In genomic region chr1:74425845-74426244, GRCm38 (mm10) we compare ENCODE assay signal across 23 mouse cellular contexts. TPM values are rescaled to one million over a fixed set of nuclear protein-coding genes. Genes with fewer than 3 reads are reported as not detected.
A peak's percentile ranks its signal among the peaks of the same experiment; 100 is the strongest.
DNase-seq lines count a peak whose midpoint lies in the region; ATAC-seq and TF ChIP-seq lines count a peak whose summit lies in the region.
"Had no signal": no experiment of that assay in that cellular context is flagged by ENCODE, and none has a peak within 500 bp of the region (broad histone marks: within the 10 kb centered on the region; RNA-seq: fewer than 3 reads in every experiment).

No protein-coding gene starts in this region.

- DNase-seq in forebrain, embryonic 11.5 days (ENCODE audit: low spot score): peak; percentile 11
- no peak for DNase-seq in forebrain, embryonic 14.5 days (ENCODE audit: low spot score)
- DNase-seq in heart, adult 2 months: no peak
- no peak for DNase-seq in adipocyte (ENCODE audit: low spot score)
- no peak for DNase-seq in urinary bladder, postnatal 25 days (ENCODE audit: low spot score)
- DNase-seq: adrenal gland, postnatal 14 days; cerebellum, adult 11-12 months; cerebellum, adult 9-10 months; cerebellum, postnatal 36 days; gastrocnemius, postnatal 36 days; heart, adult 18-20 months; heart, postnatal 14 days had no signal

- no peak for TF ChIP-seq EP300 in heart, adult 2 months (IDR thresholded peaks at IDR 0.05; ENCODE audit: insufficient read depth, low read depth, low read length)

- H3K79me2 ChIP-seq in heart, adult 2 months (replicated peaks; ENCODE audit: control insufficient read depth, insufficient read depth, low read length): no peaks in the 10 kb centered on the region

- no peaks in the 10 kb centered on the region for H3K36me3 ChIP-seq in forebrain, embryonic 11.5 days (ENCODE audit: control insufficient read depth, insufficient read depth, low read length)
- H3K36me3 ChIP-seq in forebrain, embryonic 14.5 days (ENCODE audit: control insufficient read depth, insufficient read depth, low read length): no peaks in the 10 kb centered on the region
- H3K36me3 ChIP-seq in intestine, embryonic 16.5 days (ENCODE audit: control insufficient read depth, insufficient read depth, low read length): peaks cover 9% of the 10 kb centered on the region; the same call in 1 of the 2 replicates
- no peaks in the 10 kb centered on the region for H3K36me3 ChIP-seq in megakaryocyte, embryonic 14.5 days (replicated peaks; ENCODE audit: low read length)
- no peaks in the 10 kb centered on the region for H3K36me3 ChIP-seq in heart, adult 2 months (ENCODE audit: control insufficient read depth, insufficient read depth, low read length)
- H3K36me3 ChIP-seq: embryonic facial prominence, embryonic 10.5 days; forebrain, embryonic 15.5 days; heart, embryonic 15.5 days; hindbrain, embryonic 13.5 days had no signal

- no peak overlapping the region for H3K27ac ChIP-seq in forebrain, embryonic 11.5 days (ENCODE audit: low read depth, low read length)
- no peak overlapping the region for H3K27ac ChIP-seq in forebrain, embryonic 14.5 days (ENCODE audit: low read depth, low read length)
- peak overlapping the region; percentile 24; the same call in 1 of the 2 replicates for H3K27ac ChIP-seq in intestine, embryonic 16.5 days (ENCODE audit: low read length)
- H3K27ac ChIP-seq in heart, adult 2 months: no peak overlapping the region
- H3K27ac ChIP-seq: embryonic facial prominence, embryonic 10.5 days; forebrain, embryonic 15.5 days; heart, embryonic 15.5 days; hindbrain, embryonic 13.5 days; hindbrain, postnatal 0 days had no signal

- H3K9ac ChIP-seq in forebrain, embryonic 11.5 days (ENCODE audit: low read length): no peak overlapping the region
- no peak overlapping the region for H3K9ac ChIP-seq in forebrain, embryonic 14.5 days (ENCODE audit: low read length)
- H3K9ac ChIP-seq in intestine, embryonic 16.5 days (ENCODE audit: low read depth, low read length): no peak overlapping the region
- H3K9ac ChIP-seq in heart, adult 2 months (ENCODE audit: low read depth, low read length): no peak overlapping the region
- H3K9ac ChIP-seq: forebrain, embryonic 15.5 days; heart, embryonic 15.5 days; hindbrain, embryonic 13.5 days had no signal

- H3K4me3 ChIP-seq in forebrain, embryonic 11.5 days (ENCODE audit: low read depth, low read length): no peak overlapping the region
- no peak overlapping the region for H3K4me3 ChIP-seq in forebrain, embryonic 14.5 days (ENCODE audit: low read depth, low read length)
- H3K4me3 ChIP-seq in intestine, embryonic 16.5 days (ENCODE audit: low read length): no peak overlapping the region
- peak overlapping the region; percentile 38 for H3K4me3 ChIP-seq in megakaryocyte, embryonic 14.5 days (replicated peaks)
- H3K4me3 ChIP-seq in heart, adult 2 months: no peak overlapping the region
- H3K4me3 ChIP-seq: embryonic facial prominence, embryonic 10.5 days; forebrain, embryonic 15.5 days; heart, embryonic 15.5 days; hindbrain, embryonic 13.5 days had no signal

- no peaks in the 10 kb centered on the region for H3K4me1 ChIP-seq in forebrain, embryonic 11.5 days (replicated peaks; ENCODE audit: control insufficient read depth, insufficient read depth, low read length)
- no peaks in the 10 kb centered on the region for H3K4me1 ChIP-seq in forebrain, embryonic 14.5 days (ENCODE audit: control insufficient read depth, insufficient read depth, low read length)
- H3K4me1 ChIP-seq in intestine, embryonic 16.5 days (ENCODE audit: control insufficient read depth, insufficient read depth, low read length): no peaks in the 10 kb centered on the region
- H3K4me1 ChIP-seq in megakaryocyte, embryonic 14.5 days: peaks cover 35% of the 10 kb centered on the region
- no peaks in the 10 kb centered on the region for H3K4me1 ChIP-seq in heart, adult 2 months (ENCODE audit: control insufficient read depth, insufficient read depth, low read length)
- H3K4me1 ChIP-seq: forebrain, embryonic 15.5 days had no signal

- H3K9me3 ChIP-seq in forebrain, embryonic 11.5 days (ENCODE audit: control insufficient read depth, low read length): no peaks in the 10 kb centered on the region
- H3K9me3 ChIP-seq in forebrain, embryonic 14.5 days (replicated peaks; ENCODE audit: control insufficient read depth, low read length): no peaks in the 10 kb centered on the region
- H3K9me3 ChIP-seq in intestine, embryonic 16.5 days (ENCODE audit: control insufficient read depth, low read length): no peaks in the 10 kb centered on the region
- H3K9me3 ChIP-seq in megakaryocyte, embryonic 14.5 days: no peaks in the 10 kb centered on the region
- H3K9me3 ChIP-seq: embryonic facial prominence, embryonic 10.5 days; forebrain, embryonic 15.5 days; heart, embryonic 15.5 days; hindbrain, embryonic 13.5 days had no signal

- 81% methylated on average over 7 of the region's 7 CpGs for WGBS in forebrain, embryonic 11.5 days
- WGBS in forebrain, embryonic 14.5 days: 86% methylated on average over 7 of the region's 7 CpGs
- WGBS in intestine, embryonic 16.5 days: 52% methylated on average over 7 of the region's 7 CpGs
- WGBS in heart, adult 2 months: 48% methylated on average over 7 of the region's 7 CpGs

- intact Hi-C loops in heart, adult 2 months (cut with DNase I): no loop called here

- no peak for TF ChIP-seq POLR2A in heart, adult 2 months (IDR thresholded peaks at IDR 0.05; ENCODE audit: insufficient read depth, low read depth, low read length)

- no peak for ATAC-seq in forebrain, embryonic 11.5 days (replicated peaks; ENCODE audit: low FRiP score)
- ATAC-seq in forebrain, embryonic 14.5 days: no peak
- ATAC-seq in intestine, embryonic 16.5 days: no peak
- ATAC-seq: forebrain, embryonic 15.5 days; hindbrain, postnatal 0 days had no signal

- no peak overlapping the region for H3K4me2 ChIP-seq in forebrain, embryonic 11.5 days (ENCODE audit: low read depth, low read length, severe bottlenecking)
- H3K4me2 ChIP-seq in forebrain, embryonic 14.5 days (ENCODE audit: low read length): no peak overlapping the region
- H3K4me2 ChIP-seq in intestine, embryonic 16.5 days (ENCODE audit: low read depth, low read length): no peak overlapping the region
- H3K4me2 ChIP-seq: forebrain, embryonic 15.5 days; heart, embryonic 11.5 days; heart, embryonic 15.5 days; hindbrain, embryonic 13.5 days had no signal

- no peak for TF ChIP-seq CTCF in heart, adult 2 months (IDR thresholded peaks at IDR 0.05)

- no peaks in the 10 kb centered on the region for H3K27me3 ChIP-seq in forebrain, embryonic 11.5 days (ENCODE audit: control insufficient read depth, insufficient read depth, low read length)
- H3K27me3 ChIP-seq in forebrain, embryonic 14.5 days (replicated peaks; ENCODE audit: control insufficient read depth, insufficient read depth, low read length): no peaks in the 10 kb centered on the region
- H3K27me3 ChIP-seq in intestine, embryonic 16.5 days (replicated peaks; ENCODE audit: control insufficient read depth, insufficient read depth, low read length): no peaks in the 10 kb centered on the region
- peaks cover 69% of the 10 kb centered on the region for H3K27me3 ChIP-seq in megakaryocyte, embryonic 14.5 days (replicated peaks)
- no peaks in the 10 kb centered on the region for H3K27me3 ChIP-seq in heart, adult 2 months (ENCODE audit: control insufficient read depth, insufficient read depth, low read length)
- H3K27me3 ChIP-seq: forebrain, embryonic 15.5 days; heart, embryonic 15.5 days; hindbrain, embryonic 13.5 days had no signal

RNA-seq across cellular contexts. Expression of gene Vil1, which starts 16.7 kb away (rescaled TPM):
- polyA plus RNA-seq in forebrain, embryonic 11.5 days (2014; fragmentation: Nextera tagmentation; extraction: Ambion mirVana): 0.13 and 0.21 TPM in 2 replicates
- polyA plus RNA-seq in forebrain, embryonic 14.5 days (2014; fragmentation: Nextera tagmentation; extraction: Ambion mirVana): 0.14 and 0.33 TPM in 2 replicates
- 207 and 244 TPM in 2 replicates for polyA plus RNA-seq in intestine, embryonic 16.5 days (2015; fragmentation: Nextera tagmentation; extraction: Ambion mirVana)
- polyA plus RNA-seq in megakaryocyte, embryonic 14.5 days (2012; ENCODE audit: insufficient read depth, low replicate concordance): not detected in 2 replicates
- under 1 TPM; 0.80 to 0.97 TPM for total RNA-seq in heart, adult 2 months (2021)
- polyA plus RNA-seq in heart, adult 2 months (2012; rRNA removed): 0.27 and 0.29 TPM in 2 replicates
- total RNA-seq: gastrocnemius, adult 8-10 months; gastrocnemius, postnatal 36 days had no signal

RNA-seq across cellular contexts. Expression of gene Ctdsp1, which starts 34.5 kb away (rescaled TPM):
- 45.7 and 46.9 TPM in 2 replicates for polyA plus RNA-seq in forebrain, embryonic 11.5 days (2014; fragmentation: Nextera tagmentation; extraction: Ambion mirVana)
- 19.9 and 22.3 TPM in 2 replicates for polyA plus RNA-seq in forebrain, embryonic 14.5 days (2014; fragmentation: Nextera tagmentation; extraction: Ambion mirVana)
- 69.4 and 72.3 TPM in 2 replicates for polyA plus RNA-seq in intestine, embryonic 16.5 days (2015; fragmentation: Nextera tagmentation; extraction: Ambion mirVana)
- polyA plus RNA-seq in megakaryocyte, embryonic 14.5 days (2012; ENCODE audit: insufficient read depth, low replicate concordance): 33.8 and 117 TPM in 2 replicates
- 100 to 1,000 TPM; 122 to 137 TPM for total RNA-seq in heart, adult 2 months (2021)
- 122 and 127 TPM in 2 replicates for polyA plus RNA-seq in heart, adult 2 months (2012; rRNA removed)

RNA-seq across cellular contexts. Expression of gene Slc11a1, which starts 50.9 kb away (rescaled TPM):
- 1.0 and 1.9 TPM in 2 replicates for polyA plus RNA-seq in forebrain, embryonic 11.5 days (2014; fragmentation: Nextera tagmentation; extraction: Ambion mirVana)
- 1.9 and 2.4 TPM in 2 replicates for polyA plus RNA-seq in forebrain, embryonic 14.5 days (2014; fragmentation: Nextera tagmentation; extraction: Ambion mirVana)
- polyA plus RNA-seq in intestine, embryonic 16.5 days (2015; fragmentation: Nextera tagmentation; extraction: Ambion mirVana): 8.0 and 8.9 TPM in 2 replicates
- 6.3 and 57.9 TPM in 2 replicates for polyA plus RNA-seq in megakaryocyte, embryonic 14.5 days (2012; ENCODE audit: insufficient read depth, low replicate concordance)
- 1 to 10 TPM; 5.2 to 5.8 TPM for total RNA-seq in heart, adult 2 months (2021)
- 12.3 and 13.0 TPM in 2 replicates for polyA plus RNA-seq in heart, adult 2 months (2012; rRNA removed)
- total RNA-seq: hematopoietic stem cell, adult 5-6 weeks; MEL had no signal

Comparison
In these comparisons a context has a peak if more than half of its experiments do, and no peak if none do; other contexts are left out.
1. RNA of gene Vil1, which starts 16.7 kb away (polyA plus RNA-seq): 207 to 244 TPM in intestine, embryonic 16.5 days; 0.27 to 0.29 TPM in heart, adult 2 months, 0.13 to 0.21 TPM in forebrain, embryonic 11.5 days, 0.14 to 0.33 TPM in forebrain, embryonic 14.5 days and not detected in megakaryocyte, embryonic 14.5 days; every median in the first group is over 100 times any median in the second.